In genomic region chr9:46061696-46062425, GRCm38 (mm10) we compare ENCODE assay signal across 9 mouse cellular contexts. TPM values are rescaled to one million over a fixed set of nuclear protein-coding genes. Genes with fewer than 3 reads are reported as not detected.
DNase-seq lines count a peak whose midpoint lies in the region; ATAC-seq and TF ChIP-seq lines count a peak whose summit lies in the region.
"Had no signal": no experiment of that assay in that cellular context is flagged by ENCODE, and none has a peak within 500 bp of the region (broad histone marks: within the 10 kb centered on the region; RNA-seq: fewer than 3 reads in every experiment).

No protein-coding gene starts in this region.

- no peak overlapping the region for H3K4me3 ChIP-seq in forebrain, postnatal 0 days (ENCODE audit: low read depth, low read length)
- H3K4me3 ChIP-seq in forebrain, embryonic 14.5 days (ENCODE audit: low read depth, low read length), result no peak overlapping the region
- no peak overlapping the region for H3K4me3 ChIP-seq in stomach, postnatal 0 days (ENCODE audit: low read depth, low read length)
- H3K4me3 ChIP-seq in hindbrain, embryonic 14.5 days (replicated peaks; ENCODE audit: low read length), result no peak overlapping the region

- H3K27ac ChIP-seq in forebrain, postnatal 0 days (ENCODE audit: low read depth, low read length), result no peak overlapping the region
- no peak overlapping the region for H3K27ac ChIP-seq in forebrain, embryonic 14.5 days (ENCODE audit: low read depth, low read length)
- 0 out of 2 replicates have a peak overlapping the region, but pooled peaks have one; percentile 18 for H3K27ac ChIP-seq in stomach, postnatal 0 days (replicated peaks)
- no peak overlapping the region for H3K27ac ChIP-seq in hindbrain, embryonic 14.5 days

- WGBS in forebrain, postnatal 0 days, result 77% methylated on average over 9 of the region's 9 CpGs
- WGBS in forebrain, embryonic 14.5 days, result 85% methylated on average over 9 of the region's 9 CpGs
- 52% methylated on average over 9 of the region's 9 CpGs for WGBS in stomach, postnatal 0 days
- 84% methylated on average over 9 of the region's 9 CpGs for WGBS in hindbrain, embryonic 14.5 days

- no peaks in the 10 kb centered on the region for H3K27me3 ChIP-seq in forebrain, postnatal 0 days (ENCODE audit: insufficient read depth, low read length)
- no peaks in the 10 kb centered on the region for H3K27me3 ChIP-seq in forebrain, embryonic 14.5 days (replicated peaks; ENCODE audit: control insufficient read depth, insufficient read depth, low read length)
- no peaks in the 10 kb centered on the region for H3K27me3 ChIP-seq in stomach, postnatal 0 days (ENCODE audit: control insufficient read depth, insufficient read depth, low read length)
- H3K27me3 ChIP-seq in hindbrain, embryonic 14.5 days (ENCODE audit: control insufficient read depth, insufficient read depth, low read length), result no peaks in the 10 kb centered on the region
- H3K27me3 ChIP-seq: CH12.LX had no signal

- peak; percentile 17 for DNase-seq in forebrain, postnatal 0 days
- DNase-seq in forebrain, embryonic 14.5 days (ENCODE audit: low spot score), result no peak
- DNase-seq in retina, postnatal 1 day, result peak; percentile 27
- no peak for DNase-seq in retina, embryonic 14.5 days (ENCODE audit: low spot score)
- peak; percentile 39 for DNase-seq in kidney, postnatal 14 days
- DNase-seq in stomach, postnatal 0 days (ENCODE audit: low spot score), result no peak
- no peak for DNase-seq in hindbrain, embryonic 14.5 days (ENCODE audit: low spot score)
- no peak for DNase-seq in B cell, adult 2 months

- TF ChIP-seq EP300 in stomach, postnatal 0 days (optimal IDR thresholded peaks at IDR 0.05), result no peak

- no peak overlapping the region for H3K9ac ChIP-seq in forebrain, postnatal 0 days
- H3K9ac ChIP-seq in forebrain, embryonic 14.5 days (ENCODE audit: low read length), result no peak overlapping the region
- no peak overlapping the region for H3K9ac ChIP-seq in stomach, postnatal 0 days (ENCODE audit: low read length)
- H3K9ac ChIP-seq in hindbrain, embryonic 14.5 days, result no peak overlapping the region

- no peak for ATAC-seq in forebrain, postnatal 0 days
- ATAC-seq in forebrain, embryonic 14.5 days, result no peak
- no peak for ATAC-seq in stomach, postnatal 0 days (ENCODE audit: low FRiP score, low TSS enrichment)
- ATAC-seq in hindbrain, embryonic 14.5 days (ENCODE audit: low FRiP score), result no peak

- TF ChIP-seq CTCF in forebrain, postnatal 0 days (IDR thresholded peaks at IDR 0.05; ENCODE audit: low read depth), result no peak
- TF ChIP-seq CTCF in stomach, postnatal 0 days (IDR thresholded peaks at IDR 0.05; ENCODE audit: low read depth), result no peak

- H3K36me3 ChIP-seq in forebrain, postnatal 0 days (ENCODE audit: insufficient read depth), result no peaks in the 10 kb centered on the region
- H3K36me3 ChIP-seq in forebrain, embryonic 14.5 days (ENCODE audit: control insufficient read depth, insufficient read depth, low read length), result no peaks in the 10 kb centered on the region
- no peaks in the 10 kb centered on the region for H3K36me3 ChIP-seq in stomach, postnatal 0 days (ENCODE audit: control insufficient read depth, insufficient read depth, low read length)
- H3K36me3 ChIP-seq in hindbrain, embryonic 14.5 days (replicated peaks; ENCODE audit: control insufficient read depth, insufficient read depth), result no peaks in the 10 kb centered on the region

- no peaks in the 10 kb centered on the region for H3K4me1 ChIP-seq in forebrain, postnatal 0 days (ENCODE audit: insufficient read depth)
- no peaks in the 10 kb centered on the region for H3K4me1 ChIP-seq in forebrain, embryonic 14.5 days (ENCODE audit: control insufficient read depth, insufficient read depth, low read length)
- H3K4me1 ChIP-seq in stomach, postnatal 0 days (replicated peaks; ENCODE audit: control insufficient read depth, insufficient read depth), result peaks cover 2% of the 10 kb centered on the region; the same call in 1 of the 2 replicates
- H3K4me1 ChIP-seq in hindbrain, embryonic 14.5 days (replicated peaks; ENCODE audit: control insufficient read depth, insufficient read depth, low read length), result no peaks in the 10 kb centered on the region

- no peaks in the 10 kb centered on the region for H3K9me3 ChIP-seq in forebrain, postnatal 0 days (ENCODE audit: low read length)
- H3K9me3 ChIP-seq in forebrain, embryonic 14.5 days (replicated peaks; ENCODE audit: control insufficient read depth, low read length), result no peaks in the 10 kb centered on the region
- no peaks in the 10 kb centered on the region for H3K9me3 ChIP-seq in stomach, postnatal 0 days (ENCODE audit: control insufficient read depth, low read length)
- no peaks in the 10 kb centered on the region for H3K9me3 ChIP-seq in hindbrain, embryonic 14.5 days (ENCODE audit: control insufficient read depth, low read length)

- no peak overlapping the region for H3K4me2 ChIP-seq in forebrain, postnatal 0 days (ENCODE audit: low read depth)
- no peak overlapping the region for H3K4me2 ChIP-seq in forebrain, embryonic 14.5 days (ENCODE audit: low read length)
- no peak overlapping the region for H3K4me2 ChIP-seq in stomach, postnatal 0 days (replicated peaks; ENCODE audit: low read depth)
- no peak overlapping the region for H3K4me2 ChIP-seq in hindbrain, embryonic 14.5 days (replicated peaks)

RNA-seq across cellular contexts. Expression of gene Sik3, which starts 49.2 kb away (rescaled TPM):
- 24.2 and 27.9 TPM in 2 replicates for total RNA-seq in forebrain, postnatal 0 days (2014; rRNA removed)
- 8.4 and 9.3 TPM in 2 replicates for polyA plus RNA-seq in forebrain, postnatal 0 days (2015; fragmentation: Nextera tagmentation; extraction: Ambion mirVana)
- 5.0 and 5.7 TPM in 2 replicates for polyA plus RNA-seq in forebrain, embryonic 14.5 days (2014; fragmentation: Nextera tagmentation; extraction: Ambion mirVana)
- 6.6 and 6.8 TPM in 2 replicates for polyA plus RNA-seq in stomach, postnatal 0 days (2015; fragmentation: Nextera tagmentation; extraction: Ambion mirVana)
- polyA plus RNA-seq in hindbrain, embryonic 14.5 days (2014; fragmentation: Nextera tagmentation; extraction: Ambion mirVana), result 10.9 and 11.0 TPM in 2 replicates

RNA-seq across cellular contexts. Expression of gene Pafah1b2, which starts 49.4 kb away (rescaled TPM):
- total RNA-seq in forebrain, postnatal 0 days (2014; rRNA removed), result 318 and 354 TPM in 2 replicates
- 222 and 258 TPM in 2 replicates for polyA plus RNA-seq in forebrain, postnatal 0 days (2015; fragmentation: Nextera tagmentation; extraction: Ambion mirVana)
- polyA plus RNA-seq in forebrain, embryonic 14.5 days (2014; fragmentation: Nextera tagmentation; extraction: Ambion mirVana), result 314 and 359 TPM in 2 replicates
- 70.8 and 79.0 TPM in 2 replicates for polyA plus RNA-seq in stomach, postnatal 0 days (2015; fragmentation: Nextera tagmentation; extraction: Ambion mirVana)
- 289 and 303 TPM in 2 replicates for polyA plus RNA-seq in hindbrain, embryonic 14.5 days (2014; fragmentation: Nextera tagmentation; extraction: Ambion mirVana)

Comparison
In these comparisons a context has a peak if more than half of its experiments do, and no peak if none do; other contexts are left out.
1. DNase-seq: peak in forebrain, postnatal 0 days (single experiment), retina, postnatal 1 day (single experiment) and kidney, postnatal 14 days (single experiment); none in forebrain, embryonic 14.5 days (single experiment), retina, embryonic 14.5 days (single experiment), stomach, postnatal 0 days (single experiment), hindbrain, embryonic 14.5 days (single experiment) and B cell, adult 2 months (0 of 2).